Mouse (Mus musculus) G1E (cell line): ENCODE measurements around the gene 4933400A11Rik. TPM values are rescaled to one million over a fixed set of nuclear protein-coding genes. Genes with fewer than 3 reads are reported as not detected.

Experiments used
- ATAC-seq: 2 replicates; pipeline ENCODE4 v1.8.0; 2016; ENCODE audit warnings: mild to moderate bottlenecking; ENCODE audit not compliant: insufficient number of reproducible peaks, poor library complexity, low FRiP score, severe bottlenecking; ENCODE audit errors: extremely low read depth
- DNase-seq: peaks from one replicate; pipeline ENCODE4 v3.0.0; 2012; ENCODE audit warnings: low spot score
- H3K27me3 ChIP-seq: 2 replicates; pipeline ENCODE4 v1.6.1; 2012; ENCODE audit warnings: mild to moderate bottlenecking, low read length, inconsistent platforms; ENCODE audit not compliant: insufficient read depth
- H3K36me3 ChIP-seq: replicated peaks from 2 replicates; pipeline ENCODE3; 2012; ENCODE audit warnings: mild to moderate bottlenecking, inconsistent platforms
- H3K4me1 ChIP-seq: 2 replicates; pipeline ENCODE4 v1.6.1; 2012; ENCODE audit warnings: low read depth, low read length, inconsistent platforms, mixed read lengths; ENCODE audit not compliant: insufficient read depth
- H3K4me3 ChIP-seq: 2 replicates; pipeline ENCODE4 v1.5.1; 2012; ENCODE audit warnings: low read depth, mild to moderate bottlenecking, inconsistent platforms, low read length, moderate library complexity, mixed read lengths
- H3K9me3 ChIP-seq: replicated peaks from 2 replicates; pipeline ENCODE4 v1.6.1; 2012; ENCODE audit warnings: inconsistent platforms
- CTCF ChIP-seq: IDR thresholded peaks from 2 replicates; pipeline ENCODE4 v1.5.1; 2012; ENCODE audit warnings: low read depth, low read length, inconsistent platforms, mixed read lengths
- GATA1 ChIP-seq: IDR thresholded peaks from 2 replicates; pipeline ENCODE4 v1.6.1; 2012; ENCODE audit warnings: borderline replicate concordance, low read length, inconsistent platforms, mixed read lengths
- GATA2 ChIP-seq: IDR thresholded peaks from 2 replicates; pipeline ENCODE4 v1.6.1; 2012; ENCODE audit warnings: low read depth, low read length, inconsistent platforms, borderline replicate concordance
- POLR2AphosphoS5 ChIP-seq: IDR thresholded peaks from 2 replicates; pipeline ENCODE4 v1.6.1; 2012; ENCODE audit warnings: low read depth, low read length, inconsistent platforms; ENCODE audit not compliant: insufficient replicate concordance
- TAL1 ChIP-seq: conservative IDR thresholded peaks from 2 replicates; pipeline ENCODE4 v1.6.1; 2012; ENCODE audit warnings: low read depth, low read length, inconsistent platforms, mixed read lengths
- polyA plus RNA-seq: library from polyadenylated mRNA; stranded (reverse); fragments of >175 nt; gene quantifications from 2 replicates; pipeline ENCODE4 v1.2.3, GENCODE M21; 2012
- total RNA-seq, 2 experiments: library from RNA; stranded (forward) in 1 of 2; stranded (reverse) in 1 of 2; fragments of 200-1000 nt in 1 of 2; fragments of >200 nt in 1 of 2; fragmentation: Nextera tagmentation in 1 of 2; gene quantifications; 2 replicates each; pipeline ENCODE4 v1.2.3; 2014 to 2017

Gene 4933400A11Rik
- total RNA-seq (2014; fragmentation: Nextera tagmentation) (not detected in 2 replicates), total RNA-seq (2017) (not detected in 2 replicates), polyA plus RNA-seq (not detected in 2 replicates)

DNA sequence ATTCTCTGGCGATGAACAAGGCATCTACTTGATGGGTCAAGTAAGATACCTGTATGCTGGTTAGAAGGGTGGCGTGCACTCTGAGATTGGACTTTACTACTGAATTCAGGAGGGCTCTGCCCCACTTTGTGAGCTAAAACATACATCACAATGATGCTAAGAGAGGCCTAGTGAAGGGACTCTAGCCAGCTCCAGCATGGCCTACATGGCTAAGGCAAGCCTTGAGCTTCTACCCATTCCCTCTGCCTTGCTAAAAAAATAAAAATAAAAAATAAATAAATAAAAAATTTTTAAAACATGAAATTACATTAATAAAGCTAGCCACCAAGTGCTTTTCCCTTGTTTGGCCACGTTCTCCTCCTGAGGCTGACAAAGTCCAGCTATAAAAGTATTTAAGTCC, at the start of gene 4933400A11Rik:
4933400A11Rik (minus strand) TSS at position 101 of the 400 bp plus-strand sequence.
- DNase-seq (no peak), ATAC-seq (no peak)
- Histone ChIP-seq H3K27me3 (no peaks in the 10 kb centered on the region), H3K4me3 (no peak within 1 kb of the TSS), H3K36me3 (no peaks in the 10 kb centered on the region), H3K9me3 (no peaks in the 10 kb centered on the region), H3K4me1 (no peaks in the 10 kb centered on the region)
- TF ChIP-seq CTCF (no peak), GATA1 (no peak), TAL1 (no peak)

DNA sequence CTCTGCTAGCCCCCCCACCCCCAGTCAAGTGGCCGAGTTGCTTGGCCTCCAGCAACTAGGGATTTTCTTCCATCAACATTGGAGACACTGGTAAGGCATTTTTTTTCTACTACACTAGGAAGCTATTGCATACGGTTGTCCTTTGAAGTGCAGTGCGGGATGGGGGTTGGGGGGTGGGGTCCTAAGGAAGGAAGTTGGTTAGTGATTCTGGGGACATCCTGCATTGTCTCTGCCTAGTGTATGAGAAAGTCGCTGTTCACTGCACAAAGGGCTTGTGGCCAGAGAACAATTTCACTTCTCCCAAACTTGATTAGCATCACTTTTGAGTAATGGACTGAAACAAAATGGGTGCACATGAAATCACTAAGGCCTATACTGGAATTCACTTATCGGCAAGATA, 48.7 kb upstream of the 4933400A11Rik start:
- TF ChIP-seq GATA1 (no peak), CTCF (no peak), GATA2 (no peak), POLR2AphosphoS5 (no peak), TAL1 (no peak)
- H3K4me1 ChIP-seq: no peaks in the 10 kb centered on the region
- no peaks in the 10 kb centered on the region for H3K27me3 ChIP-seq
- H3K36me3 ChIP-seq: no peaks in the 10 kb centered on the region
- DNase-seq: no peak
- H3K4me3 ChIP-seq: no peak overlapping the region
- no peak for ATAC-seq
- H3K9me3 ChIP-seq: no peaks in the 10 kb centered on the region

DNA sequence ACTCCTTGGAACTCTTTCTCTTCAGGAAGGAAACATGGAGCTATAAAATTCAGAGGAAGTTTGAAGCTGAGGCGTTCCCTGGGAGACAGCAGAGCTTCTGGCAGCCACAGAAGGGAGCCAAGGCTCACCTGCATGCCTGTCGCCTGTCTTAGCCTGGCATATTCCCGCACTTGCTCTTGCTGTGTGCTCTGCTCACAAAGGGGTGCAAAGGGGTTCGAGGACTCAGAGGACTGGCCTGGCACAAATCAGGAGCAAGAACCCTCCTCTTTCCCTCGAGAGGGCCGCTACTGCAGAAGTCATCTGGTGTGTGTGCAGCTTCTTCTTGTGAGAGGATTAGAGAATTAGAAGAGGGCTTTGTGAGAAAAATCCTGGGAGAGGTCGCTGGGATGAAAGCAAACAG, 48.3 kb upstream of the 4933400A11Rik start:
- Histone ChIP-seq H3K4me1 (no peaks in the 10 kb centered on the region), H3K9me3 (no peaks in the 10 kb centered on the region), H3K27me3 (no peaks in the 10 kb centered on the region), H3K36me3 (no peaks in the 10 kb centered on the region), H3K4me3 (no peak overlapping the region)
- no peak for ATAC-seq
- TF ChIP-seq CTCF: no peak
- no peak for TF ChIP-seq POLR2AphosphoS5
- no peak for TF ChIP-seq GATA2
- no peak for TF ChIP-seq TAL1
- TF ChIP-seq GATA1: no peak
- no peak for DNase-seq

GRCm38 (mm10) chrX:169826947-169827346, 47.5 kb upstream of the 4933400A11Rik start:
- DNase-seq (no peak), ATAC-seq (no peak)
- Histone ChIP-seq H3K4me3 (no peak overlapping the region), H3K4me1 (no peaks in the 10 kb centered on the region), H3K36me3 (no peaks in the 10 kb centered on the region), H3K9me3 (no peaks in the 10 kb centered on the region), H3K27me3 (no peaks in the 10 kb centered on the region)
- TF ChIP-seq GATA1: no peak
- no peak for TF ChIP-seq TAL1
- no peak for TF ChIP-seq GATA2
- no peak for TF ChIP-seq CTCF
- TF ChIP-seq POLR2AphosphoS5: no peak

DNA sequence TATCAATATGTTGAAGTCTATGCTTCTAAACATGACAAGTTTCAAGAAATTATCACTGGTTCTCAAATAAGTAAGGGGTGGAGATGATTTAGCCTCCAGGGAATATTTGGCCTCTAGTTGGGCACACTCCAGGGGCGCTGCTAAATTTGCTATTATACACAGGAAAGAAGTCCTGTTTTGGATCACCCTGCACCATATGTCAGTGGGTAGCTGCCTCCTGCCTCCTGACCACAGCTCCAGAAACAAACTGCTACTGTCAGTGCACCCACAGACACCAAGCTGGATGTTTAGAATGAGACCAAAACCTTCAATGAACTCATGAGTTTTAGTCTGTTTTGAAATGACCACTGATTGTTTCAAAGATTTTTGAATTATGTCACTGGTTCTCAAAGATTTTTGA, 34.2 kb upstream of the 4933400A11Rik start:
- Histone ChIP-seq H3K36me3 (no peaks in the 10 kb centered on the region), H3K4me3 (no peak overlapping the region), H3K9me3 (no peaks in the 10 kb centered on the region), H3K4me1 (no peaks in the 10 kb centered on the region), H3K27me3 (no peaks in the 10 kb centered on the region)
- ATAC-seq (no peak), DNase-seq (no peak)
- TF ChIP-seq GATA2 (no peak), GATA1 (no peak), CTCF (no peak)

DNA sequence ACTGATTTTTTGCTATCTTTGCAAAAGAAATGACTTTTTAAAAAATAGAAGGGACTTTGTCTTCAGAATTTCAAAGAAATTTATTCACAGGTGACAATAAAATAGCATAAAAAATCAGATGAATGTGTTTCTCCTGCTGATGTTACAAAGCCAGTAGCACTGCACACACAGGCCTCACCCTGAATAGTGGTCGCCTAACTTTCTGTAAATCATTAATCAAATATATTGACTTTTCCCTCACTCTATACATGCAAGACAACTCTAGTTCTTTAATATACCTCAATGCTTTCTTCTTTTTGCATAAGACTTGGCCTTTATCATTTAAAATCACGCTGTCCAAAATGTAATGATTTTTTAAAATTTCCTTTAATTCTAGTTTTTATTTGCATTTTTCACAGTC, 32.3 kb upstream of the 4933400A11Rik start:
- no peaks in the 10 kb centered on the region for H3K27me3 ChIP-seq
- no peaks in the 10 kb centered on the region for H3K9me3 ChIP-seq
- DNase-seq (no peak), ATAC-seq (no peak)
- no peak overlapping the region for H3K4me3 ChIP-seq
- H3K36me3 ChIP-seq: no peaks in the 10 kb centered on the region
- no peaks in the 10 kb centered on the region for H3K4me1 ChIP-seq
- no peak for TF ChIP-seq TAL1
- no peak for TF ChIP-seq GATA2
- TF ChIP-seq GATA1: no peak
- no peak for TF ChIP-seq CTCF
- TF ChIP-seq POLR2AphosphoS5: no peak

- ATAC-seq (no peak), DNase-seq (no peak)
- no peak overlapping the region for H3K4me3 ChIP-seq
- TF ChIP-seq GATA2 (no peak), GATA1 (no peak), TAL1 (no peak), POLR2AphosphoS5 (no peak), CTCF (no peak)
- H3K4me1 ChIP-seq: no peaks in the 10 kb centered on the region
- H3K27me3 ChIP-seq: no peaks in the 10 kb centered on the region
- no peaks in the 10 kb centered on the region for H3K36me3 ChIP-seq
- no peaks in the 10 kb centered on the region for H3K9me3 ChIP-seq
Measured at GRCm38 (mm10) chrX:169811318-169811717, 31.9 kb upstream of the 4933400A11Rik start.
